Mouse (Mus musculus) CH12.LX (cell line): ENCODE results near the gene Synpo2.
"Not testable (repeated sequence)": the region's sequence is repeated elsewhere in the genome, so short reads cannot be mapped to it uniquely, and the experiment has no call there.

Source experiments
- CTCF ChIP-seq, 2 experiments: IDR thresholded peaks in 1 of 2; conservative IDR thresholded peaks in 1 of 2; 2 replicates each; pipeline ENCODE4 v1.5.1; 2011 to 2012; ENCODE audit warnings: low read depth in 2 of 2, low read length in 2 of 2, improper control_type of control experiment in 1 of 2, inconsistent platforms in 1 of 2, mild to moderate bottlenecking in 1 of 2, moderate library complexity in 1 of 2
- GABPA ChIP-seq: IDR thresholded peaks from 2 replicates; pipeline ENCODE4 v1.6.1; 2012; ENCODE audit warnings: low read depth, low read length, improper control_type of control experiment, inconsistent platforms; ENCODE audit not compliant: insufficient replicate concordance
- JUN ChIP-seq: IDR thresholded peaks from 2 replicates; pipeline ENCODE4 v1.6.1; 2011; ENCODE audit warnings: low read depth, mild to moderate bottlenecking, low read length, improper control_type of control experiment, moderate library complexity; ENCODE audit not compliant: insufficient read depth
- KAT2A ChIP-seq: IDR thresholded peaks from 2 replicates; pipeline ENCODE4 v1.6.1; 2012; ENCODE audit warnings: low read length, improper control_type of control experiment, inconsistent platforms; ENCODE audit not compliant: insufficient replicate concordance
- MYC ChIP-seq: IDR thresholded peaks from 2 replicates; pipeline ENCODE4 v1.6.1; 2011; ENCODE audit warnings: low read depth, mild to moderate bottlenecking, improper control_type of control experiment, low read length
- POLR2A ChIP-seq: IDR thresholded peaks from 2 replicates; pipeline ENCODE4 v1.6.1; 2011; ENCODE audit warnings: low read depth, mild to moderate bottlenecking, improper control_type of control experiment, low read length
- ZC3H11A ChIP-seq: IDR thresholded peaks from 2 replicates; pipeline ENCODE4 v1.6.1; 2012; ENCODE audit warnings: low read depth, mild to moderate bottlenecking, inconsistent platforms, low read length, improper control_type of control experiment

- TF ChIP-seq CTCF (conservative IDR thresholded peaks at IDR 0.05 in 1 of 2, IDR thresholded peaks at IDR 0.05 in 1 of 2; ENCODE audit: low read depth in 2 of 2, low read length in 2 of 2); MYC; GABPA; KAT2A; POLR2A; JUN; ZC3H11A: not testable (repeated sequence)
Observed at GRCm38 (mm10) chr3:123126741-123127140, 109.2 kb downstream of the Synpo2 start.
